Mouse (Mus musculus): ENCODE data around the gene Cubn. TPM values are rescaled to one million over a fixed set of nuclear protein-coding genes. Genes with fewer than 3 reads are reported as not detected.
A peak's percentile ranks its signal among the peaks of the same experiment; 100 is the strongest.

Gene Cubn
- under 1 TPM; 0.32 TPM for total RNA-seq (2021)

GRCm38 (mm10) chr2:13491734-13492133 is at the start of gene Cubn:
TSS of gene Cubn (minus strand) at chr2:13491813.
- no peak for DNase-seq (ENCODE audit: low spot score in 2 of 2)
- intact Hi-C loops (cut with DNase I) = no loop called here

GRCm38 (mm10) chr2:13539860-13540259 is 48.2 kb upstream of the Cubn start:
- no peak for DNase-seq (ENCODE audit: low spot score in 2 of 2)
- intact Hi-C loops (cut with DNase I) = no loop called here

- no peak for DNase-seq (ENCODE audit: low spot score in 2 of 2)
- intact Hi-C loops (cut with DNase I) = no loop called here
Measured at GRCm38 (mm10) chr2:13538704-13539377, 47.2 kb upstream of the Cubn start.

GRCm38 (mm10) chr2:13538258-13538657 is 46.6 kb upstream of the Cubn start:
- intact Hi-C loops (cut with DNase I) = no loop called here
- DNase-seq (ENCODE audit: low spot score in 2 of 2) = no peak

GRCm38 (mm10) chr2:13537733-13538132 is 46.1 kb upstream of the Cubn start:
- no peak for DNase-seq (ENCODE audit: low spot score in 2 of 2)
- intact Hi-C loops (cut with DNase I) = no loop called here

GRCm38 (mm10) chr2:13536747-13537146 is 45.1 kb upstream of the Cubn start:
- DNase-seq (ENCODE audit: low spot score in 2 of 2) = no peak
- intact Hi-C loops (cut with DNase I) = no loop called here

- intact Hi-C loops (cut with DNase I) = no loop called here
- DNase-seq (ENCODE audit: low spot score in 2 of 2) = no peak
Measured at GRCm38 (mm10) chr2:13530639-13531038, 39.0 kb upstream of the Cubn start.

- intact Hi-C loops (cut with DNase I) = no loop called here
- DNase-seq (ENCODE audit: low spot score in 2 of 2) = no peak
Measured at GRCm38 (mm10) chr2:13529253-13529933, 37.8 kb upstream of the Cubn start.

- DNase-seq (ENCODE audit: low spot score in 2 of 2) = no peak
- intact Hi-C loops (cut with DNase I) = no loop called here
Measured at GRCm38 (mm10) chr2:13527531-13527930, 35.9 kb upstream of the Cubn start.

GRCm38 (mm10) chr2:13527125-13527524 is 35.5 kb upstream of the Cubn start:
- no peak for DNase-seq (ENCODE audit: low spot score in 2 of 2)
- intact Hi-C loops (cut with DNase I) = no loop called here

- no peak for DNase-seq (ENCODE audit: low spot score in 2 of 2)
- intact Hi-C loops (cut with DNase I) = no loop called here
Measured at GRCm38 (mm10) chr2:13526205-13526604, 34.6 kb upstream of the Cubn start.

GRCm38 (mm10) chr2:13523540-13524456 is 32.2 kb upstream of the Cubn start:
- peak; percentile 56 to 94 for DNase-seq (ENCODE audit: low spot score in 2 of 2)
- intact Hi-C loops (cut with DNase I) = no loop called here

GRCm38 (mm10) chr2:13522106-13522505 is 30.5 kb upstream of the Cubn start:
- no peak for DNase-seq (ENCODE audit: low spot score in 2 of 2)
- intact Hi-C loops (cut with DNase I) = no loop called here

GRCm38 (mm10) chr2:13514949-13515348 is 23.3 kb upstream of the Cubn start:
- intact Hi-C loops (cut with DNase I) = no loop called here
- DNase-seq (ENCODE audit: low spot score in 2 of 2) = no peak

GRCm38 (mm10) chr2:13502717-13503116 is 11.1 kb upstream of the Cubn start:
- intact Hi-C loops (cut with DNase I) = no loop called here
- no peak for DNase-seq (ENCODE audit: low spot score in 2 of 2)

- intact Hi-C loops (cut with DNase I) = no loop called here
- DNase-seq (ENCODE audit: low spot score in 2 of 2) = no peak
Measured at GRCm38 (mm10) chr2:13501553-13501952, 9.9 kb upstream of the Cubn start.

GRCm38 (mm10) chr2:13500298-13500999 is 8.8 kb upstream of the Cubn start:
- peak; percentile 3 to 50 for DNase-seq (ENCODE audit: low spot score in 2 of 2)
- intact Hi-C loops (cut with DNase I) = no loop called here

- intact Hi-C loops (cut with DNase I) = no loop called here
- no peak for DNase-seq (ENCODE audit: low spot score in 2 of 2)
Measured at GRCm38 (mm10) chr2:13499196-13499595, 7.6 kb upstream of the Cubn start.

- DNase-seq (ENCODE audit: low spot score in 2 of 2) = peak in 1 of 2 experiments; percentile 13
- intact Hi-C loops (cut with DNase I) = no loop called here
Measured at GRCm38 (mm10) chr2:13496087-13496486, 4.5 kb upstream of the Cubn start.

- intact Hi-C loops (cut with DNase I) = no loop called here
- no peak for DNase-seq (ENCODE audit: low spot score in 2 of 2)
Measured at GRCm38 (mm10) chr2:13492927-13493326, 1.3 kb upstream of the Cubn start.
